Comparison of ENCODE assay signal across 40 mouse cellular contexts in the genomic region with DNA sequence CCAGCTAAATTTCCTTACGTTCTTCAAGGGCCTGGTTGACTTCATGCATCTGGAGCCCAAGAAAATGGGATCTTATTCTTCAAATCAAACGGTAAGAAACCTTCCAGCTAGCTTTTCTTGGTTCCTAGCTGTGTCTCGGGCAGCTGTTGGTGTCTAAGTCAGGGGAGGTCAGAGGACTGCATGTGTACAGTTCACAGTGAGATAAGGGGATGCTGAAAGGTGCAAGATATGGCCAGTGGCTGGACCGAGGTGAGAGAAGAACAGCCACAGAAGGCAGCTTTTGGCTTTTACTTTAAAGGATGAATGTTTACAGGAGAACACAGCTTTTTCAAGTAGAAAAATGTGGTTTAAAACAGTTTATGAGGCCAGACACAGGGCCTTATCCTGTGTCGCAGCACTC. TPM values are rescaled to one million over a fixed set of nuclear protein-coding genes. Genes with fewer than 3 reads are reported as not detected.
"Had no signal": no experiment of that assay in that cellular context is flagged by ENCODE, and none has a peak within 500 bp of the region (broad histone marks: within the 10 kb centered on the region; RNA-seq: fewer than 3 reads in every experiment).

No protein-coding gene starts in this region.

- H3K9me3 ChIP-seq: embryonic facial prominence, embryonic 10.5 days; embryonic facial prominence, embryonic 12.5 days; embryonic facial prominence, embryonic 13.5 days; embryonic facial prominence, embryonic 15.5 days; forebrain, embryonic 10.5 days; forebrain, embryonic 12.5 days; forebrain, embryonic 13.5 days; forebrain, embryonic 15.5 days had no signal

- H3K27me3 ChIP-seq: embryonic facial prominence, embryonic 12.5 days; embryonic facial prominence, embryonic 13.5 days; embryonic facial prominence, embryonic 15.5 days; forebrain, embryonic 12.5 days; forebrain, embryonic 13.5 days; forebrain, embryonic 15.5 days had no signal

- H3K4me1 ChIP-seq: embryonic facial prominence, embryonic 10.5 days; embryonic facial prominence, embryonic 12.5 days; embryonic facial prominence, embryonic 13.5 days; embryonic facial prominence, embryonic 15.5 days; forebrain, embryonic 10.5 days; forebrain, embryonic 12.5 days; forebrain, embryonic 13.5 days; forebrain, embryonic 15.5 days had no signal

- H3K9ac ChIP-seq: embryonic facial prominence, embryonic 12.5 days; embryonic facial prominence, embryonic 13.5 days; embryonic facial prominence, embryonic 15.5 days; forebrain, embryonic 12.5 days; forebrain, embryonic 13.5 days; forebrain, embryonic 15.5 days; forebrain, postnatal 0 days had no signal

- H3K4me2 ChIP-seq: embryonic facial prominence, embryonic 12.5 days; embryonic facial prominence, embryonic 13.5 days; embryonic facial prominence, embryonic 15.5 days; forebrain, embryonic 12.5 days; forebrain, embryonic 13.5 days; forebrain, embryonic 15.5 days had no signal

- ATAC-seq: forebrain, embryonic 13.5 days; forebrain, embryonic 14.5 days; forebrain, embryonic 15.5 days; forebrain, postnatal 0 days had no signal

- DNase-seq: cerebellum, adult 18-20 months; cerebellum, adult 2 months; cerebellum, adult 8-10 months; cerebellum, adult 9-10 months; cerebellum, adult 9-11 months; cerebellum, postnatal 10 days; cerebellum, postnatal 25 days; cerebellum, postnatal 36 days; embryo, embryonic 11 days; forebrain, postnatal 0 days; gastrocnemius, adult 2 months; gastrocnemius, postnatal 10 days; gastrocnemius, postnatal 14 days; gastrocnemius, postnatal 25 days; gastrocnemius, postnatal 36 days; heart, adult 11 months; heart, adult 18-20 months; heart, adult 2 months had no signal

- H3K4me3 ChIP-seq: embryonic facial prominence, embryonic 10.5 days; embryonic facial prominence, embryonic 12.5 days; embryonic facial prominence, embryonic 13.5 days; embryonic facial prominence, embryonic 15.5 days; erythroblast, embryonic 14.5 days; forebrain, embryonic 10.5 days; forebrain, embryonic 12.5 days; forebrain, embryonic 13.5 days; forebrain, embryonic 15.5 days; gastrocnemius, adult 2 months; heart, adult 2 months had no signal

- H3K27ac ChIP-seq: embryonic facial prominence, embryonic 10.5 days; embryonic facial prominence, embryonic 12.5 days; embryonic facial prominence, embryonic 13.5 days; embryonic facial prominence, embryonic 15.5 days; forebrain, embryonic 10.5 days; forebrain, embryonic 12.5 days; forebrain, embryonic 13.5 days; forebrain, embryonic 15.5 days; gastrocnemius, adult 2 months; heart, adult 2 months had no signal

RNA-seq across cellular contexts. Expression of gene Calhm2, which starts 37.0 kb away (rescaled TPM):
- polyA plus RNA-seq: erythroblast, embryonic 14.5 days had no signal

RNA-seq across cellular contexts. Expression of gene Calhm1, which starts 43.0 kb away (rescaled TPM):
- total RNA-seq: common myeloid progenitor, adult 5-6 weeks; forebrain, postnatal 0 days; gastrocnemius, adult 18-20 months; gastrocnemius, adult 2 months; gastrocnemius, adult 8-10 months; gastrocnemius, postnatal 10 days; gastrocnemius, postnatal 14 days; gastrocnemius, postnatal 25 days; gastrocnemius, postnatal 36 days; gastrocnemius, postnatal 4 days; granulocyte monocyte progenitor cell, adult 5-6 weeks; heart, adult 18-20 months; heart, adult 2 months; heart, adult 8-10 months had no signal
- polyA plus RNA-seq: cerebellum, adult 2 months; cortical plate, adult 2 months; embryonic facial prominence, embryonic 10.5 days; embryonic facial prominence, embryonic 11.5 days; embryonic facial prominence, embryonic 12.5 days; embryonic facial prominence, embryonic 13.5 days; embryonic facial prominence, embryonic 14.5 days; embryonic facial prominence, embryonic 15.5 days; erythroblast, embryonic 14.5 days; forebrain, embryonic 10.5 days; forebrain, embryonic 11.5 days; forebrain, embryonic 12.5 days; forebrain, embryonic 13.5 days; forebrain, embryonic 14.5 days; forebrain, embryonic 15.5 days; forebrain, postnatal 0 days; frontal cortex, adult 2 months; gonadal fat pad, adult 2 months; heart, adult 2 months had no signal
